Mouse (Mus musculus) heart, adult 2 months (tissue): Measurements from ENCODE around the gene Rims3.

Experiments used
- CTCF ChIP-seq: fragments of 200-600 bp; IDR thresholded peaks from 2 replicates; pipeline ENCODE4 v1.8.1; 2022; ENCODE audit warnings: antibody characterized with exemption, mild to moderate bottlenecking, moderate library complexity
- POLR2A ChIP-seq: fragments of 200-500 bp; IDR thresholded peaks from 2 replicates; pipeline ENCODE4 v1.6.1; 2011; ENCODE audit warnings: mild to moderate bottlenecking, low read depth, low read length, control low read depth; ENCODE audit not compliant: insufficient read depth

GRCm38 (mm10) chr4:120885208-120886120 lies 30.8 kb downstream of the Rims3 start:
- TF ChIP-seq POLR2A (no peak), CTCF (no peak)
